Mouse (Mus musculus) C2C12 (cell line): Measurements from ENCODE around the gene Slc4a1.
"Not testable (repeated sequence)": the region's sequence is repeated elsewhere in the genome, so short reads cannot be mapped to it uniquely, and the experiment has no call there.

ENCODE experiments used
- CEBPB ChIP-seq: IDR thresholded peaks from one replicate; pipeline ENCODE4 v1.6.1; 2011; ENCODE audit warnings: low read depth, mild to moderate bottlenecking, control low read depth, moderate library complexity
- CTCF ChIP-seq: IDR thresholded peaks from one replicate; pipeline ENCODE4 v1.5.1; 2011; ENCODE audit not compliant: control insufficient read depth, insufficient read depth, insufficient read length
- FOSL1 ChIP-seq: IDR thresholded peaks from one replicate; pipeline ENCODE4 v1.8.0; 2011; ENCODE audit warnings: mild to moderate bottlenecking, low read length; ENCODE audit not compliant: poor library complexity, insufficient read depth, severe bottlenecking
- MAX ChIP-seq: IDR thresholded peaks from one replicate; pipeline ENCODE4 v1.6.1; 2011; ENCODE audit warnings: mild to moderate bottlenecking, control low read depth
- USF1 ChIP-seq: IDR thresholded peaks from one replicate; pipeline ENCODE4 v1.6.1; 2011; ENCODE audit warnings: low read depth, mild to moderate bottlenecking, control low read depth, moderate library complexity

DNA sequence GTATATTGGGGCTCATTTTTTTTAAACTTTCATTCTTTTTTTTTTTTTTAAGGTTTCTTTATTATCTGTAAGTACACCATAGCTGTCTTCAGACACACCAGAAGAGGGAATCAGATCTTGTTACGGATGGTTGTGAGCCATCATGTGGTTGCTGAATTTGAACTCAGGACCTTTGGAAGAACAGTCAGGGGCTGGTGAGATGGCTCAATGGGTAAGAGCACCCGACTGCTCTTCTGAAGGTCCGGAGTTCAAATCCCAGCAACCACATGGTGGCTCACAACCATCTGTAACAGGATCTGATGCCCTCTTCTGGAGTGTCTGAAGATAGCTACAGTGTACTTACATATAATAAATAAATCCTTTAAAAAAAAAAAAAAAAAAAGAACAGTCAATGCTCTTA is 44.3 kb upstream of the Slc4a1 start:
- TF ChIP-seq USF1, CTCF, FOSL1, MAX, CEBPB: not testable (repeated sequence)
